Mouse (Mus musculus) left cerebral cortex, postnatal 4 days (tissue): ENCODE results near the gene Atp5h. TPM values are rescaled to one million over a fixed set of nuclear protein-coding genes. Genes with fewer than 3 reads are reported as not detected.
"Not testable (repeated sequence)": the region's sequence is repeated elsewhere in the genome, so short reads cannot be mapped to it uniquely, and the experiment has no call there.

Experiments
- DNase-seq: peaks from one replicate; pipeline ENCODE4 v3.0.0-alpha.2; 2022
- intact Hi-C: fragments of 180-260 bp; cut with DNase I; formaldehyde crosslinking; loops from one replicate; pipeline ENCODE4 v1.15.1; 2025
- total RNA-seq, 2 experiments: library from RNA; stranded (reverse); gene quantifications; 2 replicates each; pipeline ENCODE4 v1.2.3; 2021

Gene Atp5h
- total RNA-seq, 2 experiments from 2014 or later, result 290 to 310 TPM

DNA sequence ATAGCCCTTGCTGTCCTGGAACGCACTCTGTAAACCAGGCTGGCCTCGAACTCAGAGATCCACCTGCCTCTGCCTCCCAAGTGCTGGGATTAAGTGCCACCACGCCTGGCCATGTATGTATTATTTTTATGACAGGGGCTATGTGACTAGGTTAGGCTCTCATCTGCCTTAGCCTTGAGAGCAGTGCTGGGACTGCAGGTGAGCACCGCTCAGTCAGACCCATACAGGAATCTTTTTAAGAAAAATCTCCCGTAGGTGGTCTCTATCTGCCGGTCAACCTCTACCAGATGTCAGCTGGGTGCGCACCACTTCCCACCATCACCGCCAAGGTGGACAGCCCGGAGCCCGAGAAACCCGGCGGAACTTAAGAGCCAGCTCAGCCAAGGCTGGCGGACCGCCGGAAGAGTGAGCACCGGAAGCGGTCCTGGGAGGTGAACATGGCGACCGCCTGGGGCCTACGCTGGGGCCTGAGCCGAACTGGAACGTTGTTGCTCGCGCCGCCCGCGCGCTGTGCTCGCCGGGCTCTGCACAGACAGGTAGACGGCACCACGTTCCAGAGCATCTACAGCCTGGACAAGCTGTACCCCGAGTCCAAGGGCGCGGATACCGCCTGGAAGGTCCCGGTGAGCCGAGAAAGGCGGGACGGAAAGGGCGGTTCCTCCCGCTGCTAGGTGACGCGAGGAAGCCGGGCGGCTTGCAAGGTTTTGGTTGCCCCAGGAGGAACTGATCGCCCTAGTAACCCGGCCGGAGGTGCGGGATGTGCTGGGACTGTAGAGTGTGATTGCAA lies 16.2 kb downstream of the Atp5h start, which contains the start of gene Mrpl58:
Gene Mrpl58, plus strand, starts transcription at position 415 of the 787 bp plus-strand sequence.
- intact Hi-C loops, result no loop called here
- DNase-seq, result peak; percentile 87

GRCm38 (mm10) chr11:115400630-115401391 lies 19.0 kb downstream of the Atp5h start:
- DNase-seq, result peak; percentile 74
- intact Hi-C loops, result no loop called here

DNA sequence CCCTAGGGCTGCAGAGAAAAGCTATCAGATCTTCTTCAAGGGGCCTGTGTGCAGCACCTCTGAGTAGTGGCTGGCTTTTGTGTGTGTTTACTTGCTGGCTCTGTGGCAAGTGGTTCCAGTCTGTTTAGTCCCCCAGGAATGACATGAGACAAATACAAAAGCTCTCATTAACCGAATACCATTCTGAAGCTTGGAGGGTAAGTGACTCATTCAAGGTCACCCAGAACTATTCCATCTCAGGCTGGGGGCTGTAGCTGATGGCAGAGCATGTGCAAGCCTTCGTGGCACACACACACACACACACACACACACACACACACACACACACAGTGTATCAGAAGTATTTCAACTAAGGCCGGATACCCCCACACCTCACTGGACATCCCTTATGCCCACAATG lies 19.6 kb downstream of the Atp5h start:
- intact Hi-C loops, result no loop called here
- DNase-seq, result no peak

- intact Hi-C loops, result no loop called here
- no peak for DNase-seq
These were observed 21.7 kb downstream of the Atp5h start for GRCm38 (mm10) chr11:115398085-115398484.

DNA sequence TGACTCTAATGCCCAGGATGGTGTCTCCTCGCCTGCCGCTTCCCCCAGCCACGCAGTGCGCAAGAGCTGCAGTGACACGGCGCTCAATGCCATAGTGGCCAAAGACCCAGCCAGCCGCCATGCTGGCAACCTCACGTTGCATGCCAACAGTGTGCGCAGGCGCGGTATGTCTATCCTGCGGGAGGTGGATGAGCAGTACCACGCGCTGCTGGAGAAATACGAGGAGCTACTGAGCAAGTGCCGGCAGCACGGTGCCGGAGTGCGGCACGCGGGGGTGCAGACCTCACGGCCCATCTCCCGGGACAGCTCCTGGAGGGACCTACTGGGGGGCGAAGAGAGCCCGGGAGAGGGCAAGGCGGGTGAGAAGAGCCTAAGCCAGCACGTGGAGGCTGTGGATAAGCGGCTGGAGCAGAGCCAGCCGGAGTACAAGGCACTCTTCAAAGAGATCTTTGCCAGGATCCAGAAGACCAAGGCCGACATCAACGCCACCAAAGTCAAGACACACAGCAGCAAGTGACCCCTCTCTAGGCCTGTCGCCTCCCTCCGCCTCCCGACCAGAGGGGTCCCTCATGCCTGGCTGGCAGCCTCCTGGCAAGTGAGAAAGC lies 25.9 kb downstream of the Atp5h start:
- DNase-seq, result no peak
- intact Hi-C loops, result no loop called here

DNA sequence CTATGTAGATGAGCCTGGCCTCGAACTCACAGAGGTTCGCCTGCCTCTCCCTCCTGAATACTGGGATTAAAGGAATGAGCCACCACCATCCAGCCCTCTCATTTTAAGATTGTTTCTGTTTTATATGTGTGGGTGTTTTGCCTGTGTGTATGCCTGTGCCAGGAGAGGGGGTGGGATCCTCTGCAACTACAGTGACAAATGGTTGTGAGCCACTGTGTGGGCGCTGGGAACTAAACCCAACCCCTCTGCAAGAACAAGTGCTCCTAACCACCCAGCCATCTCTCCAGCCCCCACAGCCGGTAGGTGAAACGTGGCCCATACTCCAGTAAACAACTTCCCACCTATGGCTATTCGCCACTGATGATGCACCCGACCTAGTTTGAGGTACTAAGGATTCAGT lies 28.4 kb downstream of the Atp5h start:
- intact Hi-C loops, result no loop called here
- no peak for DNase-seq

DNA sequence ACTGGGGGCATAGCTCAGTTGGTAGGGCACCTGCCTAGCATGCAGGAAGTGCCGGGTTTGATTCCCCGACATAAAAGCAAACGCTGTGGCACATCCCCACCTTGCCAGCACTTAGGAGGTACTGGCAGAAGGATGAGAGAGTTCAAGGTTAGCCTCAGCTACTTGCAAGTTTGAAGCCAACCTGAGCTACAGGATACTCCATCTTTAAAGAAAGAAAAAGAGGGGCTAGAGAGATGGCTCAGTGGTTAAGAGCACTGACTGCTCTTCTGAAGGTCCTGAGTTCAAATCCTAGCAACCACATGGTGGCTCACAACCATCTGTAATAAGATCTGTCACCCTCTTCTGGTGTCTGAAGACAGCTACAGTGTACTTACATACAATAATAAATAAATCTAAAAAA lies 32.9 kb downstream of the Atp5h start:
- DNase-seq, intact Hi-C loops: not testable (repeated sequence)

- no peak for DNase-seq
- intact Hi-C loops, result no loop called here
These were observed 35.2 kb downstream of the Atp5h start for GRCm38 (mm10) chr11:115384587-115384986.

GRCm38 (mm10) chr11:115383701-115384474 lies 35.9 kb downstream of the Atp5h start:
- DNase-seq, result peak; percentile 62
- intact Hi-C loops, result no loop called here

DNA sequence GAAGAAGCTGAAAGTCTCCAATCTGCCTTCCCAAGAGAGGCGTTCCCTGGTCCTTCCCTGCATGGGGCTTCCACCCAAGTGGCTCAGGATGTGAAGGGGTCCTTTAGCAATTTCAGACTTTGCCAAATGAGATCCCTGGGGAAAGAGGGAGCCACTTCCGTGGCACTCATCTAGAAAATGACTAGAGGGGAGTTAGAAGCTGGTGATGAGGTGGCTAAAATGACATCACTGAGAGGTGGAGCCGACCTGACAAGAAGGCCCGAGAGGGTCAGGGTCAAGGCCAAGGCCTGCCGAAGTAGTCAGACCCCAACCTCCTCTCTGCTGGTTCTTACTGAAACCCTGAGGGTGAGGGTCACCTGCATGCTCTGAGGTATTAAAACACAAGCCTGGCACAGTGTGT lies 36.9 kb downstream of the Atp5h start:
- intact Hi-C loops, result no loop called here

GRCm38 (mm10) chr11:115381743-115382539 lies 37.8 kb downstream of the Atp5h start, which contains the start of gene Cdr2l:
Gene Cdr2l, plus strand, starts transcription at chr11:115381916.
- peak; percentile 92 for DNase-seq
- intact Hi-C loops, result no loop called here

More for the DNA sequence above, 36.9 kb downstream of the Atp5h start:
- no peak for DNase-seq

DNA sequence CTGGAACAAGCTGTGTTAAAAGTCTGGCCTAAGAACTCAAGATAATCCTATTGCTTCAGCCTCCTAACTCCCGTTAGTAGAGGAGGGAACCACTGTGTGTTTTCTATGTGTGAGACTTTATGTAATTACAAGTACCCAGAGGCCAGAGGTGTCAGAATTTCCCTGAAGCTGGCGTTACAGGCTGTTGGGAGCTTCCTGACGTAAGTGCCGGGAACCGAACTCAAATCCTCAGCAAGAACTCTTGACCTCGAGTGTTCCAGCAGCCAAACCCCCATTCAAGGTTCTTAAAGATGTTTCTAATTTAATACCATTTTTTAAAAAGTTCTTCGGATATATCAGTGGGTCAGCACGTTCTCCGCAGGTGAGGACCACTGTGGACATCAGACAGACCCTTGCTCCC lies 38.5 kb downstream of the Atp5h start:
- DNase-seq, result no peak
- intact Hi-C loops, result no loop called here

DNA sequence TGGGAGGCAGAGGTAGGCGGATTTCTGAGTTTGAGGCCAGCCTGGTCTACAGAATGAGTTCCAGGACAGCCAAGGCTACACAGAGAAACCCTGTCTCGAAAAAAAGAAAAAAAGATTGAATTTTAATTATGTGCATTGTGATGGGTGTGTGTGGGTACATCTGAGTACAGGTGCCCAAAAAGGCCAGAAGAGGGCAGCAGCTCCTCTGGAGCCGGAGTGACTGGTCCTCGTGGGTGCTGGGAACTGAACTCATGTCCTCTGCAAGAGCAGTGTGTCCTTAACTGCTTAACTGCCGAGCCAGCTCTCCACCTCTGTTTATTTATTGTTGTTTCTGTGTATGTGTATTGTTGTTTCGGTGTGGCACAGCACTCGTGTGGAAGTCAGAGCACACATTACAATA lies 41.9 kb downstream of the Atp5h start:
- intact Hi-C loops, result no loop called here
- DNase-seq, result no peak

DNA sequence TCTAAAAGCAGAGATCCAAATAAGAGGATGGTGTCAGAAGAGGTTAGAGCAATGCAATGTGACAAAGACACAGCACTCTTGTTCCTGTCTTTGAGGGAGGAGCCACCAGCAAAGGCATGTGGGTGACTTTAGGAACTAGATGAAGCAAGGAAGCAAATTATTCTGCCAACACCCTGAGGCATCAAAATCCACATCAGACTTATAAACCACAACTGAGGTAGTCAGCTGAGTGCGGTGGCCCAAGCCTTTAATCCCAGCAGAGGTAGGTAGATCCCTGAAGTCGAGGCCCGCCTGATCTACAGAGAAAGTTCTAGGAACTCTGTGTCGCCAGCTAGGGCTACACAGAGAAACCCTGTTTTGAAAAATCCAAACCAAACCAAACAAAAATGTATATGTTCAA lies 42.5 kb downstream of the Atp5h start:
- DNase-seq, result no peak
- intact Hi-C loops, result no loop called here

- no peak for DNase-seq
- intact Hi-C loops, result no loop called here
These were observed 43.0 kb downstream of the Atp5h start for GRCm38 (mm10) chr11:115376722-115377121.

GRCm38 (mm10) chr11:115374695-115375425 lies 44.9 kb downstream of the Atp5h start:
- intact Hi-C loops, result no loop called here
- no peak for DNase-seq

GRCm38 (mm10) chr11:115373805-115374694 lies 45.7 kb downstream of the Atp5h start:
- intact Hi-C loops, result no loop called here
- DNase-seq, result peak; percentile 82

- intact Hi-C loops, result no loop called here
- DNase-seq, result no peak
These were observed 47.0 kb downstream of the Atp5h start for GRCm38 (mm10) chr11:115372737-115373136.
